Mouse (Mus musculus) midbrain, embryonic 16.5 days (tissue): ENCODE results near the gene Gmpr. TPM values are rescaled to one million over a fixed set of nuclear protein-coding genes. Genes with fewer than 3 reads are reported as not detected.

Experiments used
- ATAC-seq: fragments of 200-750 bp; cut with Nextera tagmentation; 2 replicates; pipeline ENCODE4 v1.8.0; 2017; ENCODE audit warnings: moderate TSS enrichment
- H3K27ac ChIP-seq: fragments of 300-500 bp; sonication (generic); 2 replicates; pipeline ENCODE4 v1.5.1; 2014; ENCODE audit warnings: mild to moderate bottlenecking, low read length, mixed read lengths
- H3K27me3 ChIP-seq: fragments of 300-500 bp; sonication (generic); 2 replicates; pipeline ENCODE4 v1.6.1; 2014; ENCODE audit warnings: low read depth, low read length, mixed read lengths; ENCODE audit not compliant: control insufficient read depth, insufficient read depth
- H3K36me3 ChIP-seq: fragments of 300-500 bp; sonication (generic); 2 replicates; pipeline ENCODE4 v1.6.1; 2014; ENCODE audit warnings: mild to moderate bottlenecking, low read length, moderate library complexity, mixed read lengths; ENCODE audit not compliant: control insufficient read depth, insufficient read depth
- H3K4me1 ChIP-seq: fragments of 300-500 bp; sonication (generic); 2 replicates; pipeline ENCODE4 v1.6.1; 2014; ENCODE audit warnings: mild to moderate bottlenecking, low read length, mixed read lengths; ENCODE audit not compliant: control insufficient read depth, insufficient read depth
- H3K4me2 ChIP-seq: fragments of 300-500 bp; sonication (generic); 2 replicates; pipeline ENCODE4 v1.6.1; 2014; ENCODE audit warnings: mild to moderate bottlenecking, low read length, mixed read lengths
- H3K4me3 ChIP-seq: fragments of 300-500 bp; sonication (generic); 2 replicates; pipeline ENCODE4 v1.5.1; 2014; ENCODE audit warnings: low read depth, mild to moderate bottlenecking, low read length, moderate library complexity, mixed read lengths
- H3K9ac ChIP-seq: fragments of 300-500 bp; sonication (generic); 2 replicates; pipeline ENCODE4 v1.6.1; 2014; ENCODE audit warnings: low read depth, low read length, mixed read lengths
- H3K9me3 ChIP-seq: fragments of 300-500 bp; sonication (generic); replicated peaks from 2 replicates; pipeline ENCODE4 v1.6.1; 2014; ENCODE audit warnings: mild to moderate bottlenecking, low read length, mixed read lengths; ENCODE audit not compliant: control insufficient read depth, poor library complexity, severe bottlenecking
- WGBS: fragments of 180-500 bp; shearing (Covaris S2); extraction: QIAGEN DNeasy Blood & Tissue Kit; methylation state at CpG from one replicate; pipeline ENCODE4 v1.1.7; 2014; 5-methylcytosine and 5-hydroxymethylcytosine counted together
- polyA plus RNA-seq: library from polyadenylated mRNA; unstranded; fragments of >200 nt; fragmentation: Nextera tagmentation; extraction: Ambion mirVana; gene quantifications from 2 replicates; pipeline ENCODE4 v1.2.1, GENCODE M21; 2015

Gmpr gene
- 25.0 and 33.8 TPM in 2 replicates for polyA plus RNA-seq

GRCm38 (mm10) chr13:45507274-45508229, at the start of gene Gmpr:
Gmpr (plus strand) TSS chr13:45507444.
- ATAC-seq, result peak; percentile 90
- peak within 1 kb of the TSS; percentile 75 for H3K27ac ChIP-seq
- no peaks in the 10 kb centered on the region for H3K36me3 ChIP-seq
- no peaks in the 10 kb centered on the region for H3K27me3 ChIP-seq
- peak within 1 kb of the TSS; percentile 66 for H3K4me3 ChIP-seq
- WGBS, result 1% methylated on average over 51 of the region's 63 CpGs
- H3K4me1 ChIP-seq, result peaks cover 8% of the 10 kb centered on the region
- H3K9ac ChIP-seq, result peak within 1 kb of the TSS; percentile 81
- peak within 1 kb of the TSS; percentile 94 for H3K4me2 ChIP-seq
- H3K9me3 ChIP-seq, result no peaks in the 10 kb centered on the region

GRCm38 (mm10) chr13:45457459-45457858, 49.8 kb upstream of the Gmpr start:
- ATAC-seq, result no peak
- H3K4me1 ChIP-seq, result no peaks in the 10 kb centered on the region
- WGBS, result 80% methylated on average over 7 of the region's 7 CpGs
- H3K9me3 ChIP-seq, result no peaks in the 10 kb centered on the region
- H3K4me3 ChIP-seq, result no peak overlapping the region
- no peak overlapping the region for H3K27ac ChIP-seq
- H3K36me3 ChIP-seq, result no peaks in the 10 kb centered on the region
- no peak overlapping the region for H3K4me2 ChIP-seq
- H3K9ac ChIP-seq, result no peak overlapping the region
- H3K27me3 ChIP-seq, result no peaks in the 10 kb centered on the region

GRCm38 (mm10) chr13:45460177-45460576, 47.1 kb upstream of the Gmpr start:
- Histone ChIP-seq H3K27ac (no peak overlapping the region), H3K4me2 (no peak overlapping the region), H3K4me3 (no peak overlapping the region), H3K9me3 (no peaks in the 10 kb centered on the region), H3K4me1 (no peaks in the 10 kb centered on the region), H3K27me3 (no peaks in the 10 kb centered on the region), H3K9ac (no peak overlapping the region), H3K36me3 (no peaks in the 10 kb centered on the region)
- WGBS, result 95% methylated on average over 3 of the region's 3 CpGs
- ATAC-seq, result no peak

GRCm38 (mm10) chr13:45461370-45461958, 45.8 kb upstream of the Gmpr start:
- H3K36me3 ChIP-seq, result no peaks in the 10 kb centered on the region
- H3K4me3 ChIP-seq, result no peak overlapping the region
- ATAC-seq, result no peak
- no peaks in the 10 kb centered on the region; the same call in 1 of the 2 replicates for H3K4me1 ChIP-seq
- H3K27me3 ChIP-seq, result no peaks in the 10 kb centered on the region
- H3K9me3 ChIP-seq, result no peaks in the 10 kb centered on the region
- no peak overlapping the region for H3K4me2 ChIP-seq
- H3K9ac ChIP-seq, result no peak overlapping the region
- WGBS, result 74% methylated on average over 14 of the region's 14 CpGs
- H3K27ac ChIP-seq, result no peak overlapping the region

GRCm38 (mm10) chr13:45465616-45466015, 41.6 kb upstream of the Gmpr start:
- WGBS, result 82% methylated on average over 10 of the region's 10 CpGs
- Histone ChIP-seq H3K36me3 (no peaks in the 10 kb centered on the region), H3K4me1 (peaks cover 6% of the 10 kb centered on the region; the same call in 1 of the 2 replicates), H3K9ac (no peak overlapping the region), H3K9me3 (no peaks in the 10 kb centered on the region), H3K27ac (no peak overlapping the region), H3K4me3 (no peak overlapping the region), H3K4me2 (no peak overlapping the region), H3K27me3 (peaks cover 5% of the 10 kb centered on the region; the same call in 1 of the 2 replicates)
- ATAC-seq, result 0 out of 2 replicates have a peak, but pooled peaks have one; percentile 28

GRCm38 (mm10) chr13:45466031-45466519, 41.2 kb upstream of the Gmpr start:
- Histone ChIP-seq H3K4me3 (no peak overlapping the region), H3K4me2 (no peak overlapping the region), H3K4me1 (peaks cover 6% of the 10 kb centered on the region; the same call in 1 of the 2 replicates), H3K9ac (no peak overlapping the region), H3K27ac (no peak overlapping the region), H3K36me3 (no peaks in the 10 kb centered on the region), H3K9me3 (no peaks in the 10 kb centered on the region), H3K27me3 (peaks cover 5% of the 10 kb centered on the region; the same call in 1 of the 2 replicates)
- 0 out of 2 replicates have a peak, but pooled peaks have one; percentile 42 for ATAC-seq
- WGBS, result 64% methylated on average over 10 of the region's 10 CpGs

GRCm38 (mm10) chr13:45468751-45469150, 38.5 kb upstream of the Gmpr start:
- H3K36me3 ChIP-seq, result no peaks in the 10 kb centered on the region
- H3K27ac ChIP-seq, result no peak overlapping the region
- no peak for ATAC-seq
- peaks cover 5% of the 10 kb centered on the region; the same call in 1 of the 2 replicates for H3K27me3 ChIP-seq
- no peaks in the 10 kb centered on the region for H3K9me3 ChIP-seq
- H3K9ac ChIP-seq, result no peak overlapping the region
- H3K4me3 ChIP-seq, result no peak overlapping the region
- H3K4me1 ChIP-seq, result peaks cover 6% of the 10 kb centered on the region; the same call in 1 of the 2 replicates
- WGBS, result 76% methylated on average over 5 of the region's 5 CpGs
- no peak overlapping the region for H3K4me2 ChIP-seq

- Histone ChIP-seq H3K36me3 (no peaks in the 10 kb centered on the region), H3K4me2 (peak overlapping the region; percentile 26), H3K9me3 (no peaks in the 10 kb centered on the region), H3K27me3 (peaks cover 5% of the 10 kb centered on the region; the same call in 1 of the 2 replicates), H3K9ac (no peak overlapping the region), H3K4me3 (no peak overlapping the region), H3K27ac (no peak overlapping the region), H3K4me1 (peaks cover 6% of the 10 kb centered on the region; the same call in 1 of the 2 replicates)
- 16% methylated on average over 19 of the region's 19 CpGs for WGBS
- ATAC-seq, result no peak
Observed at GRCm38 (mm10) chr13:45469481-45470301, 37.6 kb upstream of the Gmpr start.
